Mouse (Mus musculus) splenic B cell, adult 2 months (primary cell): ENCODE data around the gene Nedd9.

Source experiments
- DNase-seq: peaks from one replicate; pipeline ENCODE4 v3.0.0-alpha.2; 2011; ENCODE audit warnings: low read depth, low spot score
- H3K27me3 ChIP-seq: 2 replicates; pipeline ENCODE4 v1.6.1; 2012; ENCODE audit warnings: mild to moderate bottlenecking, low read length, moderate library complexity, mixed read lengths; ENCODE audit not compliant: control insufficient read depth, poor library complexity, insufficient read depth, severe bottlenecking
- H3K36me3 ChIP-seq: 2 replicates; pipeline ENCODE4 v1.6.1; 2012; ENCODE audit warnings: mild to moderate bottlenecking, low read length, moderate library complexity, mixed read lengths; ENCODE audit not compliant: control insufficient read depth, poor library complexity, insufficient read depth, severe bottlenecking

Gene Nedd9

GRCm38 (mm10) chr13:41486606-41487408, at the start of gene Nedd9:
TSS of gene Nedd9 (minus strand) at chr13:41487362.
- H3K36me3 ChIP-seq = peaks cover 5% of the 10 kb centered on the region; the same call in 1 of the 2 replicates
- H3K27me3 ChIP-seq = no peaks in the 10 kb centered on the region
- peak; percentile 83 for DNase-seq

- no peaks in the 10 kb centered on the region for H3K36me3 ChIP-seq
Observed at GRCm38 (mm10) chr13:41532625-41533024, 45.5 kb upstream of the Nedd9 start.

GRCm38 (mm10) chr13:41530326-41530725, 43.2 kb upstream of the Nedd9 start:
- Histone ChIP-seq H3K36me3 (no peaks in the 10 kb centered on the region), H3K27me3 (no peaks in the 10 kb centered on the region)
- no peak for DNase-seq

More at GRCm38 (mm10) chr13:41532625-41533024, 45.5 kb upstream of the Nedd9 start:
- DNase-seq = no peak
- H3K27me3 ChIP-seq = no peaks in the 10 kb centered on the region

- H3K36me3 ChIP-seq = no peaks in the 10 kb centered on the region
- no peak for DNase-seq
- H3K27me3 ChIP-seq = no peaks in the 10 kb centered on the region
Observed at GRCm38 (mm10) chr13:41524208-41524607, 37.0 kb upstream of the Nedd9 start.

GRCm38 (mm10) chr13:41521296-41521695, 34.1 kb upstream of the Nedd9 start:
- Histone ChIP-seq H3K27me3 (no peaks in the 10 kb centered on the region), H3K36me3 (no peaks in the 10 kb centered on the region)
- peak; percentile 18 for DNase-seq

- no peak for DNase-seq
- Histone ChIP-seq H3K27me3 (no peaks in the 10 kb centered on the region), H3K36me3 (no peaks in the 10 kb centered on the region)
Observed at GRCm38 (mm10) chr13:41520549-41521161, 33.5 kb upstream of the Nedd9 start.

- no peak for DNase-seq
- no peaks in the 10 kb centered on the region for H3K36me3 ChIP-seq
Observed at GRCm38 (mm10) chr13:41519792-41520191, 32.6 kb upstream of the Nedd9 start.

GRCm38 (mm10) chr13:41517193-41517592, 30.0 kb upstream of the Nedd9 start:
- DNase-seq = no peak
- H3K27me3 ChIP-seq = no peaks in the 10 kb centered on the region
- H3K36me3 ChIP-seq = no peaks in the 10 kb centered on the region

More at GRCm38 (mm10) chr13:41519792-41520191, 32.6 kb upstream of the Nedd9 start:
- H3K27me3 ChIP-seq = no peaks in the 10 kb centered on the region

GRCm38 (mm10) chr13:41515749-41516148, 28.6 kb upstream of the Nedd9 start:
- Histone ChIP-seq H3K36me3 (no peaks in the 10 kb centered on the region), H3K27me3 (no peaks in the 10 kb centered on the region)
- DNase-seq = peak; percentile 50

GRCm38 (mm10) chr13:41514918-41515317, 27.8 kb upstream of the Nedd9 start:
- Histone ChIP-seq H3K27me3 (no peaks in the 10 kb centered on the region), H3K36me3 (no peaks in the 10 kb centered on the region)
- no peak for DNase-seq

GRCm38 (mm10) chr13:41513456-41513855, 26.3 kb upstream of the Nedd9 start:
- Histone ChIP-seq H3K36me3 (no peaks in the 10 kb centered on the region), H3K27me3 (no peaks in the 10 kb centered on the region)
- DNase-seq = no peak

- no peaks in the 10 kb centered on the region for H3K27me3 ChIP-seq
- no peak for DNase-seq
- H3K36me3 ChIP-seq = no peaks in the 10 kb centered on the region
Observed at GRCm38 (mm10) chr13:41512243-41512642, 25.1 kb upstream of the Nedd9 start.

GRCm38 (mm10) chr13:41510631-41511419, 23.7 kb upstream of the Nedd9 start:
- no peaks in the 10 kb centered on the region for H3K27me3 ChIP-seq
- no peak for DNase-seq

GRCm38 (mm10) chr13:41505594-41505993, 18.4 kb upstream of the Nedd9 start:
- no peaks in the 10 kb centered on the region for H3K27me3 ChIP-seq
- DNase-seq = peak; percentile 59
- no peaks in the 10 kb centered on the region for H3K36me3 ChIP-seq

More at GRCm38 (mm10) chr13:41510631-41511419, 23.7 kb upstream of the Nedd9 start:
- H3K36me3 ChIP-seq = no peaks in the 10 kb centered on the region

GRCm38 (mm10) chr13:41504997-41505396, 17.8 kb upstream of the Nedd9 start:
- Histone ChIP-seq H3K36me3 (no peaks in the 10 kb centered on the region), H3K27me3 (no peaks in the 10 kb centered on the region)
- peak; percentile 28 for DNase-seq
